Comparison of ENCODE assay signal across 28 mouse cellular contexts in the genomic region with DNA sequence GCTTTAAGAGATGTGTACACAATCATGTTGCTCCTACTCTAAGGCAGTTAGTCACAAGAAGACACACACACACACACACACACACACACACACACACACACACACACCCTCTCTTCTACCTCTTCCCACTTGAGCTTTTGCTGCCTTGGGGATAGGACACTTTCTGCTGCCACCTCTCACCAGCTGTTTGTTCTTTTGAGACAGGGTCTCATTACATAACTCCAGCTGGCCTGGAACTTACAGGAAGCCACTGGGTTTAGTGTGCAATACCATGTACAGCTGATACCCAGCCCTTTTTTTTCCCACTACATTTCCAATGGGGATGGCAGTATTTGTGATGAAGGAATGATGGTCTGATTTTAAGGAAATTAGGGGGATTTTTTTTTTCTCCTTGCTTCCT. TPM values are rescaled to one million over a fixed set of nuclear protein-coding genes. Genes with fewer than 3 reads are reported as not detected.
DNase-seq lines count a peak whose midpoint lies in the region; ATAC-seq lines count a peak whose summit lies in the region.
"Had no signal": no experiment of that assay in that cellular context is flagged by ENCODE, and none has a peak within 500 bp of the region (broad histone marks: within the 10 kb centered on the region; RNA-seq: fewer than 3 reads in every experiment).

No protein-coding gene starts in this region.

- peak; percentile 6 for DNase-seq in lung, postnatal 36 days
- no peak for DNase-seq in lung, postnatal 14 days
- peak; percentile 21 for DNase-seq in thymus, postnatal 14 days
- no peak for DNase-seq in thymus, postnatal 36 days
- DNase-seq: adrenal gland, adult 8-10 months; adrenal gland, postnatal 25 days; cerebellum, adult 18-20 months; cerebellum, adult 9-10 months; cerebellum, postnatal 14 days; gastrocnemius, postnatal 10 days; gastrocnemius, postnatal 36 days; heart, adult 11 months; heart, postnatal 10 days; heart, postnatal 36 days had no signal

- no peaks in the 10 kb centered on the region for H3K27me3 ChIP-seq in hindbrain, embryonic 13.5 days
- H3K27me3 ChIP-seq: forebrain, embryonic 13.5 days; heart, embryonic 12.5 days; heart, embryonic 15.5 days had no signal

- ATAC-seq in megakaryocyte, adult 5-6 weeks (ENCODE audit: poor library complexity, severe bottlenecking) = peak; percentile 23
- no peak for ATAC-seq in hindbrain, embryonic 13.5 days (ENCODE audit: low FRiP score)
- ATAC-seq: forebrain, embryonic 13.5 days; forebrain, embryonic 16.5 days; hindbrain, postnatal 0 days had no signal

- no peaks in the 10 kb centered on the region for H3K4me1 ChIP-seq in hindbrain, embryonic 13.5 days (replicated peaks)
- H3K4me1 ChIP-seq: forebrain, embryonic 10.5 days; forebrain, embryonic 13.5 days; heart, embryonic 12.5 days; heart, embryonic 15.5 days had no signal

- no peak overlapping the region for H3K4me2 ChIP-seq in hindbrain, embryonic 13.5 days
- H3K4me2 ChIP-seq: forebrain, embryonic 13.5 days; heart, embryonic 12.5 days; heart, embryonic 15.5 days; hindbrain, embryonic 14.5 days had no signal

- H3K36me3 ChIP-seq in hindbrain, embryonic 13.5 days = peaks cover 94% of the 10 kb centered on the region

- H3K9me3 ChIP-seq in hindbrain, embryonic 13.5 days = no peaks in the 10 kb centered on the region
- H3K9me3 ChIP-seq: forebrain, embryonic 10.5 days; forebrain, embryonic 13.5 days; heart, embryonic 12.5 days; heart, embryonic 15.5 days; hindbrain, embryonic 10.5 days had no signal

- H3K27ac ChIP-seq in hindbrain, embryonic 13.5 days = no peak overlapping the region
- H3K27ac ChIP-seq: forebrain, embryonic 10.5 days; forebrain, embryonic 13.5 days; heart, embryonic 15.5 days; hindbrain, embryonic 10.5 days; hindbrain, embryonic 14.5 days; hindbrain, postnatal 0 days had no signal

- H3K9ac ChIP-seq in hindbrain, embryonic 13.5 days = no peak overlapping the region
- H3K9ac ChIP-seq: forebrain, embryonic 13.5 days; heart, embryonic 12.5 days; heart, embryonic 15.5 days; hindbrain, embryonic 14.5 days had no signal

- H3K4me3 ChIP-seq in hindbrain, embryonic 13.5 days = no peak overlapping the region
- H3K4me3 ChIP-seq: forebrain, embryonic 10.5 days; forebrain, embryonic 13.5 days; heart, embryonic 12.5 days; heart, embryonic 15.5 days; hindbrain, embryonic 10.5 days had no signal

RNA-seq across cellular contexts. Expression of a gene that starts 31.3 kb away (rescaled TPM):
- 57.4 and 62.3 TPM in 2 replicates for total RNA-seq in megakaryocyte, adult 5-6 weeks (2015)
- total RNA-seq in megakaryocyte, adult 5-6 weeks (2017) = 86.3 and 88.8 TPM in 2 replicates
- 114 and 117 TPM in 2 replicates for polyA plus RNA-seq in hindbrain, embryonic 13.5 days (2015; fragmentation: Nextera tagmentation; extraction: Ambion mirVana)

RNA-seq across cellular contexts. Expression of a gene that starts 33.0 kb away (rescaled TPM):
- total RNA-seq in megakaryocyte, adult 5-6 weeks (2015) = 3.4 and 7.3 TPM in 2 replicates
- total RNA-seq in megakaryocyte, adult 5-6 weeks (2017) = 7.4 and 7.8 TPM in 2 replicates
- 13.6 and 17.0 TPM in 2 replicates for polyA plus RNA-seq in hindbrain, embryonic 13.5 days (2015; fragmentation: Nextera tagmentation; extraction: Ambion mirVana)

RNA-seq across cellular contexts. Expression of a gene that starts 36.2 kb away (rescaled TPM):
- 45.0 and 47.8 TPM in 2 replicates for total RNA-seq in megakaryocyte, adult 5-6 weeks (2015)
- 29.6 and 31.8 TPM in 2 replicates for total RNA-seq in megakaryocyte, adult 5-6 weeks (2017)
- 104 and 108 TPM in 2 replicates for polyA plus RNA-seq in hindbrain, embryonic 13.5 days (2015; fragmentation: Nextera tagmentation; extraction: Ambion mirVana)

RNA-seq across cellular contexts. Expression of a gene that starts 42.4 kb away (rescaled TPM):
- total RNA-seq in megakaryocyte, adult 5-6 weeks (2015) = not detected in 2 replicates
- total RNA-seq in megakaryocyte, adult 5-6 weeks (2017) = not detected in 2 replicates
- polyA plus RNA-seq in hindbrain, embryonic 13.5 days (2015; fragmentation: Nextera tagmentation; extraction: Ambion mirVana) = 0.12 TPM in 1 of 2 replicates, not detected in the other
- total RNA-seq: gastrocnemius, adult 18-20 months; gastrocnemius, postnatal 10 days; gastrocnemius, postnatal 36 days; heart, adult 8-10 months; heart, postnatal 10 days; heart, postnatal 36 days; hindbrain, postnatal 0 days had no signal
- polyA plus RNA-seq: embryonic facial prominence, embryonic 11.5 days; embryonic facial prominence, embryonic 14.5 days; forebrain, embryonic 10.5 days; forebrain, embryonic 16.5 days; heart, embryonic 12.5 days; heart, embryonic 15.5 days; hindbrain, embryonic 14.5 days; hindbrain, postnatal 0 days had no signal

Comparison
In these comparisons a context has a peak if more than half of its experiments do, and no peak if none do; other contexts are left out.
1. DNase-seq: peak in lung, postnatal 36 days (single experiment) and thymus, postnatal 14 days (single experiment); none in lung, postnatal 14 days (single experiment) and thymus, postnatal 36 days (0 of 2).